Mouse (Mus musculus) heart, postnatal 36 days (tissue): ENCODE measurements around the gene Pick1. TPM values are rescaled to one million over a fixed set of nuclear protein-coding genes. Genes with fewer than 3 reads are reported as not detected.

Experiments
- DNase-seq, 2 experiments: peaks; one replicate each; pipeline ENCODE4 v3.0.0; 2021 to 2022
- intact Hi-C: fragments of 180-260 bp; cut with DNase I; formaldehyde crosslinking; loops from one replicate; pipeline ENCODE4 v1.15.1; 2025
- total RNA-seq, 2 experiments: library from RNA; stranded (reverse); gene quantifications; 2 replicates each; pipeline ENCODE4 v1.2.3; 2021

The Pick1 gene
- total RNA-seq, 2 experiments from 2014 or later: 22.4 to 24.1 TPM

GRCm38 (mm10) chr15:79263726-79264125 lies 34.8 kb downstream of the Pick1 start:
- DNase-seq: no peak
- intact Hi-C loops: no loop called here

- intact Hi-C loops: no loop called here
- DNase-seq: no peak
These were observed 36.4 kb downstream of the Pick1 start for GRCm38 (mm10) chr15:79265384-79265783.

- intact Hi-C loops: no loop called here
These were observed 39.5 kb downstream of the Pick1 start for GRCm38 (mm10) chr15:79268521-79268920.

DNA sequence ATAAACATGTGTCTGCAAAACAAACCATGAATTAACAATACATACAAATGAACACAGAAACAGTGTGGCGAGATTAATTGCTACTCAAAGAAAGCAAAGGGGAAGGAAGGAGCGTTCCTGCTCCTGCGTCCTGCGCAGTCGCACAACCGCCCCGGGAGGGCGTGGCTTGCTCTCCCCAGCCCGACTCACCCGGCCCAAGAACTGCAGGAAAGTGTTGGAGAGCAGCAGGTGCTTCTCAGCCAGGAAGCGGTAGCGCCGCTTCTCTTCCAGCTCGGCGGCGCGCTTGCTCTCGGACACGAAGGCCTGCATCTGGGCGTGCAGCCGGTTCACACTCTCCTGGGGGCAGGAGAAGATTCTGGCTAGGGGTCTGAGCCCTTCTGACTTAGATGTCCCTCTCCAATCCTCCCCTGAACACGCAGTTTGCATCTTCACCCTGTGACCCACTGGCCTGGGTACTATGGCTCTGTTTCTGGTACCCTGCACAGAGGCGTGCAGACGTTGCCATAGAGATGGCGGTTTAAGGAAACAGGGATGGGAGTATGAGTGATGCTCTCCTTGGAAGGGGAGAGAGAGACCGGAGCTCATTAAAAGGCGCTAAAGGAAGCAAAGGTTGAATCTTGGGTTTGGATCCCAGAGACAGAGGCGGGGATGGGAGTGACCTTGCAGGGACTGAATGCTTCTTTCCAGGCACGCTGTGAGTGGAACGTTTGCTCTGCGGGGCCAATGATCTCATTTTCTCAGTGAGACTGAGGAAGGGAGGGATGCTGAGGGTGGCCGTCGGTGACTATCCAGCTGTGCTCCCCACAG lies 41.5 kb downstream of the Pick1 start:
- peak; percentile 76 to 77 for DNase-seq
- intact Hi-C loops: no loop called here

More at GRCm38 (mm10) chr15:79268521-79268920, 39.5 kb downstream of the Pick1 start:
- DNase-seq: no peak

- DNase-seq: peak; percentile 33 to 51
- intact Hi-C loops: no loop called here
These were observed 42.3 kb downstream of the Pick1 start for GRCm38 (mm10) chr15:79271124-79271746.

- no peak for DNase-seq
- intact Hi-C loops: no loop called here
These were observed 44.0 kb downstream of the Pick1 start for GRCm38 (mm10) chr15:79273020-79273419.

GRCm38 (mm10) chr15:79277728-79278127 lies 48.8 kb downstream of the Pick1 start:
- DNase-seq: no peak
- intact Hi-C loops: no loop called here

GRCm38 (mm10) chr15:79280209-79280608 lies 51.2 kb downstream of the Pick1 start:
- DNase-seq: peak in 1 of 2 experiments; percentile 20
- intact Hi-C loops: loop anchor here (5.0 kb wide), 1 partner anchor 38 kb away; no protein-coding TSS in a partner anchor

DNA sequence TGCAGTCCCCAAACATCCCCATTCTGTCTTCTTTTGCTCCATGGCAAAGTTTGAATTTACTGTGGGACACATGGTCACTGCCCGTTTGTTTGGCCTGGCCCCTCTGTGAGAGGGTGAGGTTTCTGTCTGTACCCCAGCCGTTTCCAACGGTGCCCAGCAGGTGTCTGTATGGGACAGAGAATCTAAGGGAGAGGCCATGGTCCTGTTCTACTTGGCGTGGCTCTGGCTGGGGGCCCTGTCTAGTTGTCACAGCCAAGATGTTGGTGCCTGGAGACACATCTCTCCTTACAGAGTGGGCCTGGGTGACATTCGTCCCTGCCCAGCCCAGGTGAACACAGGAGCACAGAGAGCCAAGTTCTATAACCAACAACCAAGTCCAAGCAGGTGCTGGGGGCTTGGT lies 51.9 kb downstream of the Pick1 start:
- intact Hi-C loops: loop anchor here (5.0 kb wide), 1 partner anchor 39 kb away; no protein-coding TSS in a partner anchor
- no peak for DNase-seq

DNA sequence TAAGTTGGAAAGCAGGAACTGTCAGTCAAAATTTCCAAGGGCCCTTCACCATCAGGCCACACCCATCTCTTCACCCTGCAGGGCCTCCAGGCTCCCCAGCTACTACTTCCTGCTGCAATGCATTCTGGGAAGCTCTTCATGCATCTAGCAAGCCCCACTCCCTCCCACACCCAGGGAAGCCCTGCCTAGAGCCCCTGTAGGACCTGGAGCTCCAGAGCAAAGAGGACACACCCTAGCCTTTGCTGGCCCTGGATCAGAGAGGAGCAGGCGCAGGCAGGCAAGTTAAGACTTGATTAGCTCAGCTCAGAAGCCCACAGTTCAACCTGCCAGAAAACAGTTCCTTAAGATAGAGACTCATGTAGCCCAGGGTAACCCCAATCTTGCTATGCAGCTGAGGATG lies 52.4 kb downstream of the Pick1 start:
- intact Hi-C loops: loop anchor here (5.0 kb wide), 1 partner anchor 39 kb away; no protein-coding TSS in a partner anchor
- no peak for DNase-seq

GRCm38 (mm10) chr15:79282434-79282833 lies 53.5 kb downstream of the Pick1 start:
- no peak for DNase-seq
- intact Hi-C loops: loop anchor here (5.0 kb wide), 1 partner anchor 40 kb away; no protein-coding TSS in a partner anchor

DNA sequence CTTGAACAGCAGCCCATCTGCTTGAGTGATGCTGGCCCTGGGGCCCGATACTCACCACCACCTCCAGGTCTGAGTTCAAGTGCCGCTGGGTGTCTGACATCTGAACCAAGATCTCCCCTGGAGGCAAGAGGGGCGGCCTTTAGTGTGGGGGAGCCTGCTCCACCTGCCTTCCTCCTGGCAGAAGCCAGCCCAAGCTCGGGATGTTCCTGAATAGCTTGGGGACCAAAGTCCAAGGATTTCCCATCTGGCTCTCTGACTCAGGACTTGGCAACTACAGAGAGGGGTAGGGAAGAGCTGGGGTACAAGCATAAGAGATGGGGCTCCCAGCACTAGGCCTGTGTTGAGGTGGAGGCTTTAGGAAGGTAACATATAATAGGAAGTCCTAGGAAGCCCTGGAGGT lies 54.4 kb downstream of the Pick1 start:
- DNase-seq: no peak
- intact Hi-C loops: loop anchor here (5.0 kb wide), 1 partner anchor 41 kb away; no protein-coding TSS in a partner anchor

GRCm38 (mm10) chr15:79285399-79285798 lies 56.4 kb downstream of the Pick1 start, which contains the start of gene Baiap2l2:
Gene Baiap2l2 (minus strand): TSS chr15:79285537.
- intact Hi-C loops: no loop called here
- no peak for DNase-seq

DNA sequence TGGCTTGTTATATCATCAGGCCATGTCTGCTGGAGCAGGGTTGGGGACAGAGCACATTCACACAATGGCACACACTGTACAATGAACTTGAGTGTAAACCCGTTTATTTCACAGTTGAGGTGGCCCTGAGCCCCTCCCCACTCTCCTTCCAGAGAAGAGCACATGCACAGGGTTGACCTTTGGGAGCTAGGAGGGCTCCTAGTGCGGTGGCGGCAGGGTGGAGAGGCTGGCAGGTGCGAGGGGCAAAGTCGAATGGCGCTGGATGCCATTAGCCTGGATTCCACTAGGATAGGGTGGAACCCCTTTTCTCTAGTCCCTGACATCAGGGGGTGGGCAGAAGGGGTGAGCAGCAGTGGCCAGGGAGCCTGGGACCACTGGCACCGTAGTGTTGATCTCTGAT lies 57.2 kb downstream of the Pick1 start:
- intact Hi-C loops: no loop called here

DNA sequence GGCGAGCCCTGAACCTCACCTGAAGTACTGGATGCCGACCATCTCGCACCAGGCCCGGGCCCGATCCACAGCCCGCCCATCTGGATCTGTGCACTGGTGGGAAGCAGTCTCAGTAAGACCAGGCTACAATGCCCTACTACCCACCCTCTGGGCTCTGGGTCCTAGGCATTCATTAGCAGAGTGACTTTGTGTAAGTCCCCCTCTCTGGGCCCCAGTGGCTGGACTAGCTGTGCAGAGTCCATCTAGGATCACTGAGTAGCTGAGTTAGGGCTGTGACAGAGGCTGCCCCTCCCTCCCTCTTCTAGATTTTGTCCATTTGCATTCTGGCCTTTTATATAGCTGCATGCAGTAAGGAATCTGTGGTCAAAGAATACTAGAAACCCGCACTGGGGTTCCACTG lies 58.1 kb downstream of the Pick1 start:
- intact Hi-C loops: no loop called here
- no peak for DNase-seq

More for the DNA sequence above, 57.2 kb downstream of the Pick1 start:
- no peak for DNase-seq

DNA sequence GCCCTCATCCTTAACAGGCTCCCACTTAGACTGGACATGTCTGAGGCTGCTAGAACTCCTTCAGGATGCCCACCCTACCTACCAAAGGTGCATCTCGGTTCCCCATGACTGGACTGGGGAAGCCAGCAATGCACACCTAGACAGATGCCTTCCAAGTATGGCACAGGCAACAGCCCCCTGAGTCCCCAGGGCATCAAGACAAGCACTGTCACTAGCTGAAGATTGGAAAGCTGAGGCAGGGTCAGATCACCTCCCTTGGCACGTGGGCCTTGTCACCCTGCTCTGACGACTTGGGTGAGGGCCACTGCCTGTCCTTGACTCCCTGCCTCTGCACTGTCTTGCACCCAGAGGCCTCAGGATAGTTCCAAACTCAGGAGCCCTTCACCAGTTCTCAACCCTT lies 59.4 kb downstream of the Pick1 start:
- DNase-seq: no peak
- intact Hi-C loops: no loop called here

DNA sequence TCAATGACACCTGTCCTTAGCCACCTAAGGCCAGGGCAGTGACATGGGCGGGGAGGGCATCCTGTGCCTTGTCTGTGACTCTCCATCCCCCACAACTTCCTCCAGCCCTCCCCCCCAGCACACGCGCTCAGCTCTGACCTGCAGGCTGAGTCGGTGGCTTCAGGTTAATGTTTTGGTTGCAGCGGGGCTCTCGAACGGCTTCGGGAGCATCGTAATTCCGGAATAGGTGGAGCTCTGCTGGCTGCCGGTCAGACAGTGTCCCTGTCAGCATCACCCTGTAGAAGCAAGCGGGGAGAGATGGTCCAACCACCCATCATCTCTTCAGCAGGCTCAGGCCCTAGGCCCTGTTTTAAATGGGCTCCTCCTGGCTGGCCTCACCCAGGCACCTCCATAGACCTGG lies 60.5 kb downstream of the Pick1 start:
- intact Hi-C loops: no loop called here
- no peak for DNase-seq

DNA sequence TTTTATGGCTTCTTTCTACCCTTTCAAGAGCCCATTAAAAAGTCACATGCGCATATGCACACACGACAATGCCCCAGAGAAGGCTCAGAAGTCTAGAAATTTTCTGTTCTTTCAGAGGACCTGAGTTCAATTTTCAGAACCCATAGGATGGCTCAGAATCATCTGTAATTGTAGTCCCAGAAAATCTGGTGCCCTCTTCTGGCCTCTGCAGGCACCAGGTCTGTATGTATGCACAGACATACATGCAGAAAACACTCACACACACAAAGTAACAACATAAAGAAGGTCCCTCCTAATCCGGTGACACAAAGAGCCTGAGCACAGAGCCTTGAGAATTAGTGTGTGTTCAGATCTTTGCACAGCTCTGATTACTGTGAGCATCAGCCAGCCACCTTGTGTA lies 61.4 kb downstream of the Pick1 start:
- intact Hi-C loops: no loop called here
- no peak for DNase-seq

DNA sequence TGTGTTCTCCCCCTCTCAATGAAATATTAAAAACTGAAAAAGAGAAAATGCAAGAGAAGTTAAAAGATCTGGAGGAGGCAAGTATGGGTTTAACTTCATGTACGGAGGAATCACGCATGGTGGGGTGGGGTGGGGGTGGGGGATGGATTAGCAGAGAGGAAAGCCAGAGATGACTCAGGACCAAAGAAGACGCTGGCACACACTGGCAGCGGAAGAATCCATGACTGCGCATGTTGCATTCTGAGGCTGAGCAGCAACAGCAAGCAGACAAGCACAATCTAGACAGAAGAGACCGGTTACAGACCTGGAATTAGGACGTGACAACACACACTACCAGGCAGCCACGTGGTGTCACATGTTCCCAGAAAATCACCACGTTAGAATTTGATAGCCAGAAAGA lies 63.8 kb downstream of the Pick1 start:
- no peak for DNase-seq
- intact Hi-C loops: no loop called here

DNA sequence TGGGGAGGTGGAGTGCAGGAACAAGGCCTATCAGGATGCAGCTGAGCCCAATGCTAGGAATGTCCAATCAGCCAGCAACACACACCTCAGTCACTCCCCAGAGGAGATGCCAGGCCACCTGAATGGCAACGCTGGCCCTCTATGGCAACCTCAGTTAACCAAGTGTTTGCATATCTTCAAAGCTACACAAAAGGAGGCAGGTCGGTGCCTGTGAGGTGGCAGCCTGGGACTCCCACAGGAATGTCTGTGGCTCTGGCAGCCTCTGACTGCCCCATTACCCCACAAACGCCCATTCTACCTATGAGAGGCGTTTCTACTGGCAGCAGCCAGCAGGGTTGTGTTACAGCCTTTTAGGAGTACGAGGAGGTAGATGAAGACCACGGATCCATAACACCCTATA lies 69.6 kb downstream of the Pick1 start:
- intact Hi-C loops: no loop called here
- no peak for DNase-seq
